Mouse (Mus musculus): ENCODE data around the gene Gpr34. TPM values are rescaled to one million over a fixed set of nuclear protein-coding genes. Genes with fewer than 3 reads are reported as not detected.

The Gpr34 gene
- polyA plus RNA-seq (2016; fragmentation: Nextera tagmentation; extraction: Ambion mirVana), result 1.0 and 2.2 TPM in 2 replicates

GRCm38 (mm10) chrX:13631599-13632283, at the start of gene Gpr34:
Gene Gpr34, plus strand, starts transcription at chrX:13632089.
- H3K4me3 ChIP-seq, result no peak within 1 kb of the TSS
- no peaks in the 10 kb centered on the region for H3K9me3 ChIP-seq
- no peaks in the 10 kb centered on the region for H3K4me1 ChIP-seq (replicated peaks)
- DNase-seq (ENCODE audit: low spot score), result no peak
- no peaks in the 10 kb centered on the region for H3K27me3 ChIP-seq (ENCODE audit: insufficient read depth, poor library complexity, severe bottlenecking)
- H3K27ac ChIP-seq, result no peak within 1 kb of the TSS
- H3K36me3 ChIP-seq, result no peaks in the 10 kb centered on the region
- 77% methylated on average over 5 of the region's 5 CpGs for WGBS

DNA sequence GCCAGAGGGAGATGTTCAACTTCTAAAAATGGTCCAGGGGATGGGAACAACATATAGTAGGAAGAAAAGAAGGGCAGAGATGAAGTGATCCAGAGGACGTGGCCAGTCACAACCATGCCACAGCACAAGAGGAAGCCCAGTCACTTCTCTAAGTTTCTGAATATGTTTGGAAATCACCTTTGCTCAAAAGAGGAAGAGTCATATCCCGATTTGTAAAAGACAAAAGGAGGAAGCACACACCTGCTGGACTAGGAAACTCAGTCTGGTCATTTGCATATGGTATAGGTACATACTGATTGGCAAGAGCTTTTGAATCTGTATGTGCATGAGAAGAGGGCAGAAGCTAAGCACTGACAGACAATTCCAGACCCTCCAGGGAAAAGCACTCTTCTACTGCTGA, 32.5 kb upstream of the Gpr34 start:
- no peak overlapping the region for H3K4me3 ChIP-seq
- no peaks in the 10 kb centered on the region for H3K4me1 ChIP-seq (replicated peaks)
- no peak overlapping the region for H3K27ac ChIP-seq
- 83% methylated on average over 2 of the region's 2 CpGs for WGBS
- no peaks in the 10 kb centered on the region for H3K36me3 ChIP-seq
- no peak for DNase-seq (ENCODE audit: low spot score)
- no peaks in the 10 kb centered on the region for H3K9me3 ChIP-seq
- H3K27me3 ChIP-seq (ENCODE audit: insufficient read depth, poor library complexity, severe bottlenecking), result no peaks in the 10 kb centered on the region; the same call in 1 of the 2 replicates

DNA sequence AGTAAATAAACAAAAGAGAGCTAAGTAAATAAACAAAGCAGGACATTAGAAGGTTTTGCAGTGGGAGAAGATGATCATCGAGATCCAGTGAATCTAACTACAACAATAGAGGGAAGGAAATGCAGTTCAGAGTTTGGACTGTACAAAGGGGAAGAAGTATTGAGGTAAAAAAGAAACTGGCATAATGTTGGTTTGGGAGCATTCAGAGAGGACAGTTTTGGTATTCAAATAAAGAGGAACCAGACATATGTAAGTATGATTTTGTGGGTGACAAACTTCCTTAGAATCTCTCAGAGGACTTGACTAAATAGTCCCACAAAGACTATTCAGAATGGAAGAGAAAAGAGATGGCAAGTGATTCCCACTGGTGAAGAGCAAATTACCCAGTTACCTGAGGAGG, 31.9 kb upstream of the Gpr34 start:
- Histone ChIP-seq H3K27me3 (ENCODE audit: insufficient read depth, poor library complexity, severe bottlenecking) (no peaks in the 10 kb centered on the region; the same call in 1 of the 2 replicates), H3K4me1 (replicated peaks) (no peaks in the 10 kb centered on the region), H3K4me3 (no peak overlapping the region), H3K36me3 (no peaks in the 10 kb centered on the region), H3K9me3 (no peaks in the 10 kb centered on the region), H3K27ac (no peak overlapping the region)
- DNase-seq (ENCODE audit: low spot score), result no peak
- 77% methylated on average over 1 of the region's 1 CpGs for WGBS

DNA sequence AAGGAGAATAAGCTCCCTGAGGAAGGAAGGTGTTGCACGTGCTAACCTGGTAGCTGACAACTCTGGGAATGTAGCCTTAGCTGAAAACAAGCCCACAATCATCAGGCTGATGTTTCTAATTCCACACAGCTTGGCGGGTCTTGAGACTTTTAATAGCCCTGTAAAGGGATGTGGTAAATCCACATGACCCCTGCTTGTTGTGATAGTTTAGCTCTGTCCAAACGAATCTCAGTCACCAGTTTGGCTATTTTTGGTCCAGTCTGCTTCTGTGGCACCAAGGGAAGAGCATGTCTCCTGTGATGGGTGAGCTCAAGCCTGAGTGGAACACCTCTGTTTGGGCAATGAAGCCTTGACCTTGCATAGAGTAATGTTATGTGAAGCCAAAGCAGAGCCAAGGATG, 25.1 kb upstream of the Gpr34 start:
- WGBS, result 74% methylated on average over 3 of the region's 3 CpGs
- no peaks in the 10 kb centered on the region for H3K4me1 ChIP-seq (replicated peaks)
- H3K36me3 ChIP-seq, result peaks cover 3% of the 10 kb centered on the region; the same call in 1 of the 2 replicates
- H3K9me3 ChIP-seq, result no peaks in the 10 kb centered on the region
- no peak overlapping the region for H3K4me3 ChIP-seq
- no peak for DNase-seq (ENCODE audit: low spot score)
- H3K27me3 ChIP-seq (ENCODE audit: insufficient read depth, poor library complexity, severe bottlenecking), result peaks cover 5% of the 10 kb centered on the region; the same call in 1 of the 2 replicates
- no peak overlapping the region for H3K27ac ChIP-seq

DNA sequence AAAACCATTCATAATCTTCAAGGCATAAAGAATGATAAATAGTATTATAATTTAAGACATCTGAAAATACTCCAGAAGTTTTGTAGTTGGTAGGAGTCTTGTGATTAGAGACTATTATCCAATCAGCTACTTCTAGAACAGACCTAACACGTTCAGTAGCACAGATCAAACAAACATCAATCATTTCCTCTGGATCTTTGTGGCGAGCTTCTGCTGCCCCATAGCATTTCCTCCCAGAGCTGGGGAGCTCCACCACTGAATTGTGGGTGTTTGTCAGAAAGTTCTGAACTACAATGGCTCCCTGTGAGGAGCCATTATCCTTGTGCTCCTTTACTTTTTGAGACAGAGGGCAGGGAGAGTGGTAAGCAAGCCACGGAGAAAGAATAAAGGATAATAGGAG, 24.1 kb upstream of the Gpr34 start:
- Histone ChIP-seq H3K4me3 (no peak overlapping the region), H3K9me3 (no peaks in the 10 kb centered on the region), H3K27ac (no peak overlapping the region), H3K27me3 (ENCODE audit: insufficient read depth, poor library complexity, severe bottlenecking) (peaks cover 5% of the 10 kb centered on the region; the same call in 1 of the 2 replicates), H3K4me1 (replicated peaks) (no peaks in the 10 kb centered on the region), H3K36me3 (peaks cover 3% of the 10 kb centered on the region; the same call in 1 of the 2 replicates)
- no peak for DNase-seq (ENCODE audit: low spot score)
- WGBS, result 55% methylated on average over 3 of the region's 3 CpGs

DNA sequence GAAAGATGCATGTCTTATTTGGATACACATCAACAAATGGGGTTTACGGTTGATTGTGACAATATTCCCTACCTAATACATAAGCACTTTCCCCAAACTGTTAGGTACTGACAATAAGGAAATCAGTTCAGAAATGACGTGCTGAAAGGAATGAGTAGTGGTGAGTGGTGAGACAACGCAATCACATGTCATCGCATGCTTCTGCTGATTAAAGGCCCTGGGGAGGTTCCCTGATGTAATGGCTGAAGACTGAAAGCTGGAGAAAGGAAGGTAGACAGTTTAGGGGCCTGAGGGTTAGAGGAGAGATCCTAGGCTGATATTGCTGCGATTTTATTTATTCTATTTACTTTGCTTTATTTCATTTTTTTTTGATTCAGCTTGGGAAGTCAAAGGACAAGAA, 20.8 kb upstream of the Gpr34 start:
- Histone ChIP-seq H3K27ac (no peak overlapping the region), H3K36me3 (peaks cover 12% of the 10 kb centered on the region), H3K4me1 (replicated peaks) (no peaks in the 10 kb centered on the region), H3K27me3 (ENCODE audit: insufficient read depth, poor library complexity, severe bottlenecking) (peaks cover 5% of the 10 kb centered on the region; the same call in 1 of the 2 replicates), H3K9me3 (no peaks in the 10 kb centered on the region), H3K4me3 (no peak overlapping the region)
- 90% methylated on average over 5 of the region's 5 CpGs for WGBS
- DNase-seq (ENCODE audit: low spot score), result no peak

- no peak overlapping the region for H3K27ac ChIP-seq
- 86% methylated on average over 2 of the region's 2 CpGs for WGBS
- no peaks in the 10 kb centered on the region for H3K4me1 ChIP-seq (replicated peaks)
- H3K36me3 ChIP-seq, result peaks cover 12% of the 10 kb centered on the region
- no peak for DNase-seq (ENCODE audit: low spot score)
- H3K4me3 ChIP-seq, result no peak overlapping the region
- H3K27me3 ChIP-seq (ENCODE audit: insufficient read depth, poor library complexity, severe bottlenecking), result peaks cover under 1% of the 10 kb centered on the region; the same call in 1 of the 2 replicates
- no peaks in the 10 kb centered on the region for H3K9me3 ChIP-seq
Measured at GRCm38 (mm10) chrX:13612115-13612514, 19.8 kb upstream of the Gpr34 start.

DNA sequence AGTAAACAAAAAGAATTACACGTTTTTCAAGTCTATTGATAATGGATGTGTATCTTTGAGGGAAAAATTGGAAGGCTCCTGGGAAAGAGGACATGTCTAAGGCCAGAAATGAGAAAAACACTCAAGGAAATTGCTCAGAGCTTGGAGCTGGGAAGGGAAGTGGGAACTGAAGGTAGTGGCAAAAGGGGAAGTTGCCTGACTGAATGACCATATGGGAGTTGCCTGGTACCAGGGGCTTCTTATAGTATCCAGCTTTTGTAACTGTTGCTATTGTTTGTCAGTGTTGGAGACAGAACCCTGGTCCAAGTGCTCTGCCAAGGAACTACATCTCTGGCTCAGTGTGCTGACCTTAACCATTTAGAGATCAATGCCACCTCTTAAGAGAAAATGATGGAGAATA, 15.2 kb upstream of the Gpr34 start:
- 0 out of 2 replicates have a peak, but pooled peaks cover 2% of the 10 kb centered on the region for H3K27me3 ChIP-seq (ENCODE audit: insufficient read depth, poor library complexity, severe bottlenecking)
- no peaks in the 10 kb centered on the region for H3K9me3 ChIP-seq
- no peaks in the 10 kb centered on the region for H3K4me1 ChIP-seq (replicated peaks)
- no peak for DNase-seq (ENCODE audit: low spot score)
- no peak overlapping the region for H3K27ac ChIP-seq
- H3K4me3 ChIP-seq, result no peak overlapping the region
- peaks cover 9% of the 10 kb centered on the region; the same call in 1 of the 2 replicates for H3K36me3 ChIP-seq
- WGBS, result 69% methylated on average over 1 of the region's 1 CpGs

DNA sequence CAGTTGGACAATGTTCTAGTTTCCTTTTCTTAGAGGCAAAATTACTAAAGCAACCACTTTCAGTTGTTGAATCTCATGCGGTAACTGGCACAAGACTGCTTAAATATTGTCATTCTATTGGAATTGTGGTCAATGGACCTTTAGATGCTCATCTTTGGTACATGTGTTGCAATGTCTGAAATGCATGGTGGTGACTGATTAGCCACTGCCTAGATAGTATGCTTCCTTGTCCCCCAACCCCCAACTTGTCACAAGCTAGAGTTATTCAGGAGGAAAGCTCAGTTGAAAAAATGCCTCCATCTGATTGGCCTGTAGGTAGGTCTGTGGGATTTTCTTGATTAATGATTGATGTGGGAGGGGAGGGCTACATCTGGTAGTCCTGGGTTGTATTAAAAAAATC, 14.6 kb upstream of the Gpr34 start:
- no peaks in the 10 kb centered on the region for H3K9me3 ChIP-seq
- 88% methylated on average over 1 of the region's 1 CpGs for WGBS
- DNase-seq (ENCODE audit: low spot score), result no peak

GRCm38 (mm10) chrX:13618476-13618875, 13.4 kb upstream of the Gpr34 start:
- Histone ChIP-seq H3K4me1 (replicated peaks) (no peaks in the 10 kb centered on the region), H3K27me3 (ENCODE audit: insufficient read depth, poor library complexity, severe bottlenecking) (0 out of 2 replicates have a peak, but pooled peaks cover 3% of the 10 kb centered on the region), H3K9me3 (no peaks in the 10 kb centered on the region), H3K27ac (no peak overlapping the region), H3K36me3 (peaks cover 7% of the 10 kb centered on the region; the same call in 1 of the 2 replicates), H3K4me3 (no peak overlapping the region)
- 90% methylated on average over 4 of the region's 4 CpGs for WGBS
- no peak for DNase-seq (ENCODE audit: low spot score)

More for the DNA sequence above, 14.6 kb upstream of the Gpr34 start:
- no peaks in the 10 kb centered on the region for H3K4me1 ChIP-seq (replicated peaks)
- peaks cover 9% of the 10 kb centered on the region; the same call in 1 of the 2 replicates for H3K36me3 ChIP-seq
- H3K4me3 ChIP-seq, result no peak overlapping the region
- no peak overlapping the region for H3K27ac ChIP-seq
- 0 out of 2 replicates have a peak, but pooled peaks cover 2% of the 10 kb centered on the region for H3K27me3 ChIP-seq (ENCODE audit: insufficient read depth, poor library complexity, severe bottlenecking)

- H3K27me3 ChIP-seq (ENCODE audit: insufficient read depth, poor library complexity, severe bottlenecking), result 0 out of 2 replicates have a peak, but pooled peaks cover 11% of the 10 kb centered on the region
- no peaks in the 10 kb centered on the region for H3K4me1 ChIP-seq (replicated peaks)
- no peaks in the 10 kb centered on the region for H3K36me3 ChIP-seq
- no peak for DNase-seq (ENCODE audit: low spot score)
- 94% methylated on average over 4 of the region's 4 CpGs for WGBS
- H3K4me3 ChIP-seq, result no peak overlapping the region
- H3K27ac ChIP-seq, result no peak overlapping the region
- H3K9me3 ChIP-seq, result no peaks in the 10 kb centered on the region
Measured at GRCm38 (mm10) chrX:13621473-13621872, 10.4 kb upstream of the Gpr34 start.

GRCm38 (mm10) chrX:13622654-13623053, 9.2 kb upstream of the Gpr34 start:
- Histone ChIP-seq H3K4me3 (no peak overlapping the region), H3K4me1 (replicated peaks) (no peaks in the 10 kb centered on the region), H3K9me3 (no peaks in the 10 kb centered on the region), H3K27me3 (ENCODE audit: insufficient read depth, poor library complexity, severe bottlenecking) (0 out of 2 replicates have a peak, but pooled peaks cover 8% of the 10 kb centered on the region), H3K36me3 (no peaks in the 10 kb centered on the region), H3K27ac (no peak overlapping the region)
- WGBS, result 83% methylated on average over 5 of the region's 5 CpGs
- no peak for DNase-seq (ENCODE audit: low spot score)

DNA sequence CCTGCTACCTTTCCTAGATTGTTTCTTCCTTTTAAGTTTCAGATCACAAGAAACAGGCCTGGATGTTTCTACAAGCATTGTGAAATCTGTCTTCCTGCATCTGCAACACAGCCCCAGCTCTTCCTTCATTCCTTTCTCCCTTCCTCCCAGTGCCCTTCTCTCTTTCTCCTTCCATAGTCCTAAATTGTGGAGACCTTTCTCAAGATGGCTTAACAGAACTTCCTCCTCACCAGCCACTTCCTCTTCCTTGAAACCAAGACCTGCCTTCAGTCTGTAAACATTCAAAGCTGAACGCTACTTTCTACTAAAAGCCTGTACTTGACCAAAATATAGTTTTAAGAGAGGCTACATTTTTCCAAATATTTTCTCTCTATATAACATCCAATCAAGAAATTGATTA, 4.5 kb downstream of the Gpr34 start:
- H3K36me3 ChIP-seq, result no peaks in the 10 kb centered on the region
- H3K9me3 ChIP-seq, result no peaks in the 10 kb centered on the region
- H3K4me3 ChIP-seq, result no peak overlapping the region
- WGBS, result 90% methylated on average over 1 of the region's 1 CpGs
- no peaks in the 10 kb centered on the region for H3K4me1 ChIP-seq (replicated peaks)
- no peaks in the 10 kb centered on the region for H3K27me3 ChIP-seq (ENCODE audit: insufficient read depth, poor library complexity, severe bottlenecking)
- H3K27ac ChIP-seq, result no peak overlapping the region
- no peak for DNase-seq (ENCODE audit: low spot score)
